Mouse (Mus musculus): Measurements from ENCODE around the gene Slc12a8.

- TF ChIP-seq CTCF (IDR thresholded peaks at IDR 0.05; ENCODE audit: extremely low read depth, insufficient read depth, low read length) (no peak), POLR2A (IDR thresholded peaks at IDR 0.05; ENCODE audit: extremely low read depth, insufficient read depth, low read length) (no peak)
Measured at GRCm38 (mm10) chr16:33482309-33482708, 34.8 kb upstream of the Slc12a8 start.

All from cortical plate, adult 2 months (tissue).